Mouse (Mus musculus): ENCODE results near the gene Eva1a.

GRCm38 (mm10) chr6:82111111-82111510, 70.3 kb downstream of the Eva1a start:
- TF ChIP-seq CTCF (IDR thresholded peaks at IDR 0.05; ENCODE audit: extremely low read depth, insufficient read length, insufficient replicate concordance, low read depth, low read length) (no peak), POLR2A (IDR thresholded peaks at IDR 0.05; ENCODE audit: low read depth, low read length) (no peak)
